17 mouse cellular contexts compared by ENCODE assay signal in genomic region chr12:112456144-112456713, GRCm38 (mm10). TPM values are rescaled to one million over a fixed set of nuclear protein-coding genes. Genes with fewer than 3 reads are reported as not detected.
DNase-seq lines count a peak whose midpoint lies in the region; ATAC-seq and TF ChIP-seq lines count a peak whose summit lies in the region.
"Had no signal": no experiment of that assay in that cellular context is flagged by ENCODE, and none has a peak within 500 bp of the region (broad histone marks: within the 10 kb centered on the region; RNA-seq: fewer than 3 reads in every experiment).

No protein-coding gene starts in this region.

- no peak overlapping the region for H3K4me2 ChIP-seq in heart, embryonic 12.5 days
- H3K4me2 ChIP-seq in midbrain, embryonic 16.5 days (ENCODE audit: low read length): no peak overlapping the region
- H3K4me2 ChIP-seq: liver, embryonic 15.5 days had no signal

- peak; percentile 50 to 67 for DNase-seq in heart, adult 2 months
- no peak for DNase-seq in layer of hippocampus, adult 2 months (ENCODE audit: low spot score in 2 of 2)
- no peak for DNase-seq in layer of hippocampus, adult 9-11 months
- DNase-seq in heart, postnatal 36 days: peak; percentile 36 to 38
- peak; percentile 38 for DNase-seq in lung, postnatal 36 days
- no peak for DNase-seq in frontal cortex, postnatal 36 days (ENCODE audit: low spot score in 2 of 2)
- DNase-seq: adrenal gland, adult 8-10 months; B cell, adult 2 months; cerebellum, adult 9-11 months had no signal

- TF ChIP-seq EP300 in heart, adult 2 months (IDR thresholded peaks at IDR 0.05; ENCODE audit: insufficient read depth, low read depth, low read length): peak; percentile 87

- no peak overlapping the region for H3K9ac ChIP-seq in heart, adult 2 months (ENCODE audit: low read depth, low read length)
- H3K9ac ChIP-seq in heart, embryonic 12.5 days: no peak overlapping the region
- no peak overlapping the region for H3K9ac ChIP-seq in midbrain, embryonic 16.5 days (ENCODE audit: low read depth, low read length)
- H3K9ac ChIP-seq: liver, embryonic 15.5 days had no signal

- no peak overlapping the region for H3K4me3 ChIP-seq in heart, adult 2 months
- H3K4me3 ChIP-seq in heart, embryonic 12.5 days: no peak overlapping the region
- no peak overlapping the region for H3K4me3 ChIP-seq in layer of hippocampus, adult 2 months
- H3K4me3 ChIP-seq in midbrain, embryonic 16.5 days (ENCODE audit: low read depth, low read length): no peak overlapping the region
- H3K4me3 ChIP-seq: forebrain, embryonic 10.5 days; limb, embryonic 10.5 days; liver, embryonic 15.5 days; midbrain, embryonic 10.5 days; myocyte had no signal

- peak overlapping the region; percentile 74 for H3K27ac ChIP-seq in heart, adult 2 months
- H3K27ac ChIP-seq in heart, embryonic 12.5 days (ENCODE audit: poor library complexity, severe bottlenecking): no peak overlapping the region
- peak overlapping the region; percentile 46 for H3K27ac ChIP-seq in layer of hippocampus, adult 2 months
- H3K27ac ChIP-seq in midbrain, embryonic 16.5 days (ENCODE audit: low read length): no peak overlapping the region
- H3K27ac ChIP-seq: forebrain, embryonic 10.5 days; limb, embryonic 10.5 days; liver, embryonic 15.5 days; midbrain, embryonic 10.5 days had no signal

- 41% methylated on average over 6 of the region's 6 CpGs for WGBS in heart, adult 2 months
- WGBS in heart, embryonic 12.5 days: 64% methylated on average over 6 of the region's 6 CpGs
- WGBS in midbrain, embryonic 16.5 days: 83% methylated on average over 6 of the region's 6 CpGs

- intact Hi-C loops in heart, adult 2 months (cut with DNase I): loop anchor here (2.0 kb wide), 1 partner anchor 123 kb away; no protein-coding TSS in a partner anchor
- intact Hi-C loops in heart, postnatal 36 days (cut with DNase I): no loop called here

- peaks cover 4% of the 10 kb centered on the region for H3K4me1 ChIP-seq in heart, adult 2 months (ENCODE audit: control insufficient read depth, insufficient read depth, low read length)
- no peaks in the 10 kb centered on the region for H3K4me1 ChIP-seq in heart, embryonic 12.5 days (replicated peaks)
- H3K4me1 ChIP-seq in midbrain, embryonic 16.5 days (ENCODE audit: control insufficient read depth, insufficient read depth, low read length): peaks cover 13% of the 10 kb centered on the region; the same call in 1 of the 2 replicates
- H3K4me1 ChIP-seq: liver, embryonic 15.5 days had no signal

- H3K9me3 ChIP-seq in heart, embryonic 12.5 days (replicated peaks): no peaks in the 10 kb centered on the region
- no peaks in the 10 kb centered on the region for H3K9me3 ChIP-seq in midbrain, embryonic 16.5 days (replicated peaks; ENCODE audit: control insufficient read depth, low read length, poor library complexity, severe bottlenecking)
- H3K9me3 ChIP-seq: forebrain, embryonic 10.5 days; limb, embryonic 10.5 days; liver, embryonic 15.5 days; midbrain, embryonic 10.5 days had no signal

- no peaks in the 10 kb centered on the region for H3K36me3 ChIP-seq in heart, adult 2 months (ENCODE audit: control insufficient read depth, insufficient read depth, low read length)
- H3K36me3 ChIP-seq in heart, embryonic 12.5 days: no peaks in the 10 kb centered on the region
- no peaks in the 10 kb centered on the region for H3K36me3 ChIP-seq in midbrain, embryonic 16.5 days (ENCODE audit: control insufficient read depth, insufficient read depth, low read length)
- H3K36me3 ChIP-seq: forebrain, embryonic 10.5 days; limb, embryonic 10.5 days; liver, embryonic 15.5 days; midbrain, embryonic 10.5 days had no signal

- H3K27me3 ChIP-seq in heart, adult 2 months (ENCODE audit: control insufficient read depth, insufficient read depth, low read length): no peaks in the 10 kb centered on the region
- H3K27me3 ChIP-seq in heart, embryonic 12.5 days (replicated peaks): peaks cover 24% of the 10 kb centered on the region
- no peaks in the 10 kb centered on the region for H3K27me3 ChIP-seq in midbrain, embryonic 16.5 days (ENCODE audit: control insufficient read depth, insufficient read depth, low read depth, low read length)
- H3K27me3 ChIP-seq: liver, embryonic 15.5 days had no signal

- no peak for ATAC-seq in heart, embryonic 12.5 days (ENCODE audit: insufficient number of reproducible peaks, low FRiP score)
- no peak for ATAC-seq in midbrain, embryonic 16.5 days

- no peak for TF ChIP-seq CTCF in heart, adult 2 months (IDR thresholded peaks at IDR 0.05)
- TF ChIP-seq CTCF in layer of hippocampus, adult 2 months (conservative IDR thresholded peaks at IDR 0.05): no peak

- TF ChIP-seq POLR2A in heart, adult 2 months (IDR thresholded peaks at IDR 0.05; ENCODE audit: insufficient read depth, low read depth, low read length): no peak

- H3K79me2 ChIP-seq in heart, adult 2 months (replicated peaks; ENCODE audit: control insufficient read depth, insufficient read depth, low read length): no peaks in the 10 kb centered on the region

RNA-seq across cellular contexts. Expression of gene A530016L24Rik, which starts 33.0 kb away (rescaled TPM):
- 10 to 100 TPM; 34.7 to 38.6 TPM for total RNA-seq in heart, adult 2 months (2021)
- 52.9 and 63.1 TPM in 2 replicates for polyA plus RNA-seq in heart, adult 2 months (2012; rRNA removed)
- polyA plus RNA-seq in heart, embryonic 12.5 days (2016; fragmentation: Nextera tagmentation; extraction: Ambion mirVana): 6.7 and 7.4 TPM in 2 replicates
- total RNA-seq in layer of hippocampus, adult 2 months (2021): under 1 TPM; 0.13 to 0.25 TPM
- 10 to 100 TPM; 26.0 to 29.9 TPM for total RNA-seq in heart, postnatal 36 days (2021)
- polyA plus RNA-seq in midbrain, embryonic 16.5 days (2015; fragmentation: Nextera tagmentation; extraction: Ambion mirVana): 0.16 and 0.17 TPM in 2 replicates
- polyA plus RNA-seq: embryonic facial prominence, embryonic 11.5 days; forebrain, embryonic 10.5 days; limb, embryonic 10.5 days; liver, embryonic 15.5 days; midbrain, embryonic 10.5 days had no signal

Comparison
In these comparisons a context has a peak if more than half of its experiments do, and no peak if none do; other contexts are left out.
1. H3K27ac ChIP-seq: peak in heart, adult 2 months (single experiment) and layer of hippocampus, adult 2 months (single experiment); none in heart, embryonic 12.5 days (single experiment) and midbrain, embryonic 16.5 days (single experiment).
2. DNase-seq: peak in heart, adult 2 months (2 of 2), heart, postnatal 36 days (2 of 2) and lung, postnatal 36 days (single experiment); none in layer of hippocampus, adult 2 months (0 of 2), layer of hippocampus, adult 9-11 months (single experiment) and frontal cortex, postnatal 36 days (0 of 2).
3. RNA of gene A530016L24Rik, which starts 33.0 kb away (total RNA-seq): 34.7 to 38.6 TPM in heart, adult 2 months and 26.0 to 29.9 TPM in heart, postnatal 36 days; 0.13 to 0.25 TPM in layer of hippocampus, adult 2 months; every median in the first group is over 10 times any median in the second.